Mouse (Mus musculus) myocyte (in vitro differentiated cells): ENCODE measurements around the gene Ddx60.

Source experiments
- CEBPB ChIP-seq: IDR thresholded peaks from 2 replicates; pipeline ENCODE4 v1.6.1; 2011; ENCODE audit warnings: mild to moderate bottlenecking, moderate library complexity; ENCODE audit not compliant: poor library complexity, insufficient read depth, severe bottlenecking
- E2F4 ChIP-seq: IDR thresholded peaks from one replicate; pipeline ENCODE4 v1.6.1; 2011; ENCODE audit warnings: mild to moderate bottlenecking, control low read depth, moderate library complexity; ENCODE audit not compliant: insufficient read depth
- MAX ChIP-seq: IDR thresholded peaks from one replicate; pipeline ENCODE4 v1.6.1; 2011; ENCODE audit warnings: low read depth, mild to moderate bottlenecking, control low read depth
- MYOD1 ChIP-seq, 3 experiments: IDR thresholded peaks; one replicate each; pipeline ENCODE4 v1.6.1; 2011; ENCODE audit warnings: control low read depth in 2 of 3, low read depth in 2 of 3, mild to moderate bottlenecking in 2 of 3, moderate library complexity in 1 of 3; ENCODE audit not compliant: insufficient read length in 2 of 3, control insufficient read depth in 1 of 3
- MYOG ChIP-seq, 3 experiments: IDR thresholded peaks; one replicate each; pipeline ENCODE4 v1.6.1; 2011; ENCODE audit warnings: control low read depth in 2 of 3, low read depth in 2 of 3, mild to moderate bottlenecking in 2 of 3; ENCODE audit not compliant: insufficient read length in 2 of 3, control insufficient read depth in 1 of 3, insufficient read depth in 1 of 3
- POLR2A ChIP-seq: IDR thresholded peaks from one replicate; pipeline ENCODE4 v1.6.1; 2011; ENCODE audit warnings: low read depth, mild to moderate bottlenecking, control low read depth, moderate library complexity; ENCODE audit not compliant: insufficient read length
- REST ChIP-seq: IDR thresholded peaks from one replicate; pipeline ENCODE4 v1.6.1; 2011; ENCODE audit warnings: mild to moderate bottlenecking, control low read depth, moderate library complexity; ENCODE audit not compliant: insufficient read depth, insufficient read length
- USF1 ChIP-seq: IDR thresholded peaks from one replicate; pipeline ENCODE4 v1.6.1; 2011; ENCODE audit warnings: low read depth, mild to moderate bottlenecking, control low read depth, moderate library complexity

- TF ChIP-seq MAX (no peak), MYOD1 (IDR thresholded peaks at IDR 0.05; ENCODE audit: control insufficient read depth in 1 of 3, insufficient read length in 2 of 3, low read depth in 2 of 3) (peak in 2 of 3 experiments; percentile 73 to 93), POLR2A (no peak), USF1 (no peak), REST (no peak), E2F4 (no peak), CEBPB (peak; percentile 69; the same call in 1 of the 2 replicates), MYOG (IDR thresholded peaks at IDR 0.05; ENCODE audit: control insufficient read depth in 1 of 3, insufficient read depth in 1 of 3, insufficient read length in 2 of 3, low read depth in 2 of 3) (peak; percentile 62 to 97 (median 92))
Measured at GRCm38 (mm10) chr8:61912817-61913216, 15.1 kb upstream of the Ddx60 start.
